Mouse (Mus musculus) ES-Bruce4 (cell line): Measurements from ENCODE around the gene Rcn3.

ENCODE experiments used
- CTCF ChIP-seq: IDR thresholded peaks from one replicate; pipeline ENCODE4 v1.8.1; 2011; ENCODE audit warnings: low read depth, low read length
- POLR2A ChIP-seq: IDR thresholded peaks from one replicate; pipeline ENCODE4 v1.8.1; 2011; ENCODE audit warnings: low read length; ENCODE audit not compliant: insufficient read depth

DNA sequence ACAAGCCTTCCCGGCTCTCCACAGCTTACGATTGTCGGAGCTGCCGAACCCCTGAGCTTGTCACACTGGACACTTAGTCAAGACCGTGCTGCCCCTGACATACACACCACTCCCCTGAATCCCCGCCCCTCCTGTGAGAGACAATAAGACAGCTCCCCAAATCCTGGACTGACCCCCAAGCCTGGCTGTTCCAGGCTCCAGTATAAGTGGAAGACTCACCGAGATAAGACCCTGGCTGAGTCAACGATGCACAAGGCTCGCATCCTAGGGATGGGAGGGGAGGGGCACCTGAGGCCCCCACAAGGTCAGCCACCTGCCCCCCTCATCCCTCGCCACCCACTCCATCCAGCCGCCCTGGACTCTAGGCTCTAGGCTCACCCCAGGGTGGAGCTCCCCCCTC lies 39.8 kb upstream of the Rcn3 start:
- no peak for TF ChIP-seq CTCF
- no peak for TF ChIP-seq POLR2A
